Mouse (Mus musculus): ENCODE data around the gene Ankrd33b.

Ankrd33b gene

GRCm38 (mm10) chr15:31338656-31339291, 28.8 kb downstream of the Ankrd33b start:
- DNase-seq (ENCODE audit: low read depth, low spot score): peak; percentile 85

GRCm38 (mm10) chr15:31337983-31338382, 29.5 kb downstream of the Ankrd33b start:
- no peak for DNase-seq (ENCODE audit: low read depth, low spot score)

- DNase-seq (ENCODE audit: low read depth, low spot score): no peak
These were observed 30.3 kb downstream of the Ankrd33b start for GRCm38 (mm10) chr15:31337192-31337741.

GRCm38 (mm10) chr15:31336685-31337084, 30.8 kb downstream of the Ankrd33b start:
- no peak for DNase-seq (ENCODE audit: low read depth, low spot score)

- no peak for DNase-seq (ENCODE audit: low read depth, low spot score)
These were observed 32.7 kb downstream of the Ankrd33b start for GRCm38 (mm10) chr15:31334829-31335228.

- DNase-seq (ENCODE audit: low read depth, low spot score): no peak
These were observed 34.9 kb downstream of the Ankrd33b start for GRCm38 (mm10) chr15:31332541-31333163.

- DNase-seq (ENCODE audit: low read depth, low spot score): no peak
These were observed 35.8 kb downstream of the Ankrd33b start for GRCm38 (mm10) chr15:31331742-31332141.

- no peak for DNase-seq (ENCODE audit: low read depth, low spot score)
These were observed 39.4 kb downstream of the Ankrd33b start for GRCm38 (mm10) chr15:31328082-31328614.

GRCm38 (mm10) chr15:31325660-31326354, 41.7 kb downstream of the Ankrd33b start:
- DNase-seq (ENCODE audit: low read depth, low spot score): no peak

- DNase-seq (ENCODE audit: low read depth, low spot score): no peak
These were observed 43.0 kb downstream of the Ankrd33b start for GRCm38 (mm10) chr15:31324551-31324950.

- peak; percentile 72 for DNase-seq (ENCODE audit: low read depth, low spot score)
These were observed 43.8 kb downstream of the Ankrd33b start for GRCm38 (mm10) chr15:31323684-31324083.

GRCm38 (mm10) chr15:31320598-31321377, 46.7 kb downstream of the Ankrd33b start:
- peak; percentile 62 for DNase-seq (ENCODE audit: low read depth, low spot score)

- DNase-seq (ENCODE audit: low read depth, low spot score): no peak
These were observed 48.5 kb downstream of the Ankrd33b start for GRCm38 (mm10) chr15:31319046-31319445.

GRCm38 (mm10) chr15:31318158-31318955, 49.2 kb downstream of the Ankrd33b start:
- DNase-seq (ENCODE audit: low read depth, low spot score): no peak

- DNase-seq (ENCODE audit: low read depth, low spot score): peak; percentile 76
These were observed 50.3 kb downstream of the Ankrd33b start for GRCm38 (mm10) chr15:31317056-31317805.

- DNase-seq (ENCODE audit: low read depth, low spot score): peak; percentile 86
These were observed 51.8 kb downstream of the Ankrd33b start for GRCm38 (mm10) chr15:31315630-31316231.

GRCm38 (mm10) chr15:31312001-31312400, 55.5 kb downstream of the Ankrd33b start:
- no peak for DNase-seq (ENCODE audit: low read depth, low spot score)

- DNase-seq (ENCODE audit: low read depth, low spot score): peak; percentile 93
These were observed 58.0 kb downstream of the Ankrd33b start for GRCm38 (mm10) chr15:31309526-31309925.

GRCm38 (mm10) chr15:31306726-31307125, 60.8 kb downstream of the Ankrd33b start:
- no peak for DNase-seq (ENCODE audit: low read depth, low spot score)

Measured in ZHBTc4 (cell line).